Mouse (Mus musculus) heart, embryonic 16.5 days (tissue): ENCODE measurements around the gene Ddx50. TPM values are rescaled to one million over a fixed set of nuclear protein-coding genes. Genes with fewer than 3 reads are reported as not detected.
"Not testable (repeated sequence)": the region's sequence is repeated elsewhere in the genome, so short reads cannot be mapped to it uniquely, and the experiment has no call there.

Experiments used
- ATAC-seq: fragments of 200-750 bp; cut with Nextera tagmentation; replicated peaks from 2 replicates; pipeline ENCODE4 v1.8.0; 2017; ENCODE audit warnings: moderate number of reproducible peaks; ENCODE audit not compliant: insufficient read depth, low FRiP score; ENCODE audit errors: extremely low read depth
- H3K27ac ChIP-seq: fragments of 300-500 bp; sonication (generic); 2 replicates; pipeline ENCODE4 v1.5.1; 2014; ENCODE audit warnings: mild to moderate bottlenecking, low read length, control low read depth, moderate library complexity
- H3K27me3 ChIP-seq: fragments of 300-500 bp; sonication (generic); 2 replicates; pipeline ENCODE4 v1.6.1; 2014; ENCODE audit warnings: low read length, mixed read lengths; ENCODE audit not compliant: control insufficient read depth, insufficient read depth
- H3K36me3 ChIP-seq: fragments of 300-500 bp; sonication (generic); 2 replicates; pipeline ENCODE4 v1.6.1; 2014; ENCODE audit not compliant: control insufficient read depth, insufficient read depth
- H3K4me1 ChIP-seq: fragments of 300-500 bp; sonication (generic); 2 replicates; pipeline ENCODE4 v1.6.1; 2014; ENCODE audit warnings: low read length, mixed read lengths; ENCODE audit not compliant: control insufficient read depth, insufficient read depth
- H3K4me2 ChIP-seq: fragments of 300-500 bp; sonication (generic); 2 replicates; pipeline ENCODE4 v1.6.1; 2014; ENCODE audit warnings: low read depth, mild to moderate bottlenecking, control low read depth, low read length
- H3K4me3 ChIP-seq: fragments of 300-500 bp; sonication (generic); 2 replicates; pipeline ENCODE4 v1.5.1; 2014; ENCODE audit warnings: mild to moderate bottlenecking, control low read depth, low read length
- H3K9ac ChIP-seq: fragments of 300-500 bp; sonication (generic); 2 replicates; pipeline ENCODE4 v1.6.1; 2014; ENCODE audit warnings: low read length, control low read depth
- H3K9me3 ChIP-seq: fragments of 300-500 bp; sonication (generic); replicated peaks from 2 replicates; pipeline ENCODE4 v1.6.1; 2016; ENCODE audit warnings: low read length; ENCODE audit not compliant: control insufficient read depth
- WGBS: fragments of 180-500 bp; shearing (Covaris S2); extraction: QIAGEN DNeasy Blood & Tissue Kit; methylation state at CpG from one replicate; pipeline ENCODE4 v1.1.7; 2014; 5-methylcytosine and 5-hydroxymethylcytosine counted together
- polyA plus RNA-seq: library from polyadenylated mRNA; unstranded; fragments of >200 nt; fragmentation: Nextera tagmentation; extraction: Ambion mirVana; gene quantifications from 2 replicates; pipeline ENCODE4 v1.2.1, GENCODE M21; 2015

Ddx50 gene
- polyA plus RNA-seq, 1 experiment from 2014 or later = 99.9 TPM

DNA sequence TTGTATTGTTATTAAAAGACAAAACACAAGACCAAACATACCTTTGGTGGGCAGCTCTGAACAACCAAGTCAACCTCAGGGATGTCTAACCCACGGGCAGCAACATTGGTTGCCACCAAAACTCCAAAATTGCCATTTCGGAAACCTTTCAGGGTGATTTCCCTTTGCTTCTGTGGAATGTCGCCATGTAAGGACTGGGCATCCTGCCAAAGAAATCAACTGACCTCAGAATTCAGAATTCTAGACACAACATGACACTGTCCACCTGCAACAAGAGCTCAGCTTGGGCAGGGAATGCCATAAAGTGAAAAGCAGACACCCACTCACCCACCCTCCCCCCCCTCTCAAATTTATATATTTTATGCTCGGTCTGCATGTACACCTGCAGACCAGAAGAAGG, 62.4 kb downstream of the Ddx50 start:
- ATAC-seq = no peak
- H3K4me1 ChIP-seq = peaks cover 2% of the 10 kb centered on the region; the same call in 1 of the 2 replicates

DNA sequence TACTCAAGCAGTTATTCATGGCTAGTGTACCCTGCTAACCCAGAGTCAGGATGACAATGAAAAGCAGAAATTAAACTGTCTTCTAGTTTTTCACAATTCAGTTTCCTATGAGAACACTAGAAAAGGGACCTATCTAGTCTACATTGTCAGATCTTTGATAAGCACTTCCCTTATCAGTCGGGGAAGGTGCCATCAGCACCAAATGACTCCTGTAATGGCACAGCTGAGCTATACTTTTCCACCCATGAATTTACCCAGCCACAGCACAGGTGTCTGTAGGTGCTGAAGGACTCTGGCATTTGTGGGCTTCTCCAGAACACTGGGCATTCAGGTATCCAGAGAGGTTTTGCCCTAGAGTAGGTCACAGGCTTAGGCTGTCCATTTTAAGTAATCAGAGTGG, 67.8 kb downstream of the Ddx50 start:
- no peaks in the 10 kb centered on the region for H3K27me3 ChIP-seq
- no peak overlapping the region for H3K4me2 ChIP-seq
- H3K9ac ChIP-seq = no peak overlapping the region
- peaks cover 65% of the 10 kb centered on the region for H3K36me3 ChIP-seq
- no peak overlapping the region for H3K4me3 ChIP-seq
- ATAC-seq = no peak
- no peaks in the 10 kb centered on the region for H3K9me3 ChIP-seq
- no peak overlapping the region for H3K27ac ChIP-seq
- peaks cover 3% of the 10 kb centered on the region for H3K4me1 ChIP-seq
- WGBS = 79% methylated on average over 1 of the region's 1 CpGs

More for the DNA sequence above, 62.4 kb downstream of the Ddx50 start:
- H3K27ac ChIP-seq = no peak overlapping the region
- peaks cover 66% of the 10 kb centered on the region for H3K36me3 ChIP-seq
- no peak overlapping the region for H3K9ac ChIP-seq
- H3K4me2 ChIP-seq = no peak overlapping the region
- no peaks in the 10 kb centered on the region for H3K9me3 ChIP-seq
- no peak overlapping the region for H3K4me3 ChIP-seq
- WGBS = 62% methylated on average over 4 of the region's 4 CpGs
- no peaks in the 10 kb centered on the region for H3K27me3 ChIP-seq

- Histone ChIP-seq H3K4me2 (no peak overlapping the region), H3K27me3 (no peaks in the 10 kb centered on the region), H3K4me1 (peaks cover 3% of the 10 kb centered on the region), H3K36me3 (peaks cover 60% of the 10 kb centered on the region), H3K4me3 (no peak overlapping the region), H3K9ac (no peak overlapping the region), H3K9me3 (no peaks in the 10 kb centered on the region), H3K27ac (no peak overlapping the region)
- ATAC-seq = no peak
- 70% methylated on average over 7 of the region's 7 CpGs for WGBS
Measured at GRCm38 (mm10) chr10:62582701-62583100, 68.3 kb downstream of the Ddx50 start.

DNA sequence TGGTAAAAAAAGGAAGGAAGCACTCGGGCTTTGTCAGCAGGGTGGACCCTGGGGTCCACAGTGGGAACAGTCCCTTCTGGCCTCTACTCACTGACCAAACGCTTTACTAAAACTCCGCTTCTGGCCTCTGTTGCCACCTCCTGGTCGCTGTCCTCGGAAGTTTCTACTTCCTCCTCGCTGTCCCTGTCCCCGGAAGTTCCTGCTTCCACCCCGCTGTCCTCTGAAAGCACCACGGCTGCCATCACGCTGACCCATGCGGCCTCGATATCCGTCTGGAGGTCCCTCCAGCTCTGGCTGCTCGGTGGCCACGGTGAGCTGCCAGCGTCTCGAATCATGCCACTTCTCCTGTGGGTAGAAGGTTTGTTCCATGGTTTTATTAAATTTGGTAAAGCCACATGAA, 68.8 kb downstream of the Ddx50 start:
- 88% methylated on average over 17 of the region's 17 CpGs for WGBS
- Histone ChIP-seq H3K27me3 (no peaks in the 10 kb centered on the region), H3K36me3 (peaks cover 57% of the 10 kb centered on the region), H3K9me3 (no peaks in the 10 kb centered on the region), H3K4me1 (peaks cover 7% of the 10 kb centered on the region), H3K4me3 (no peak overlapping the region), H3K27ac (no peak overlapping the region), H3K9ac (no peak overlapping the region), H3K4me2 (no peak overlapping the region)
- ATAC-seq = no peak

DNA sequence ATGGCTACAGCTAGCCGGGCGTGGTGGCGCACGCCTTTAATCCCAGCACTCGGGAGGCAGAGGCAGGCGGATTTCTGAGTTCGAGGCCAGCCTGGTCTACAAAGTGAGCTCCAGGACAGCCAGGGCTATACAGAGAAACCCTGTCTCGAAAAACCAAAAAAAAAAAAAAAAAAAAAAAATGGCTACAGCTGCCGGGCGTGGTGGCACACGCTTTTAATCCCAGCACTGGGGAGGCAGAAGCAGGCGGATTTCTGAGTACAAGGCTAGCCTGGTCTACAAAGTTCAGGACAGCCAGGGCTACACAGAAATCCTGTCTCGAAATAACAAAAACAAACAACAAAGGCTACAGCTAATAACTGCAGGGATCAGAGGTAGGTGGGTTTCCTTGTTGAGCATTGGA, 71.9 kb downstream of the Ddx50 start:
- not testable (repeated sequence) for H3K27me3 ChIP-seq, H3K4me2 ChIP-seq, H3K9ac ChIP-seq, H3K9me3 ChIP-seq, ATAC-seq, H3K4me3 ChIP-seq, H3K27ac ChIP-seq
- Histone ChIP-seq H3K4me1 (peaks cover 15% of the 10 kb centered on the region), H3K36me3 (peaks cover 39% of the 10 kb centered on the region)
- WGBS = 90% methylated on average over 12 of the region's 13 CpGs

DNA sequence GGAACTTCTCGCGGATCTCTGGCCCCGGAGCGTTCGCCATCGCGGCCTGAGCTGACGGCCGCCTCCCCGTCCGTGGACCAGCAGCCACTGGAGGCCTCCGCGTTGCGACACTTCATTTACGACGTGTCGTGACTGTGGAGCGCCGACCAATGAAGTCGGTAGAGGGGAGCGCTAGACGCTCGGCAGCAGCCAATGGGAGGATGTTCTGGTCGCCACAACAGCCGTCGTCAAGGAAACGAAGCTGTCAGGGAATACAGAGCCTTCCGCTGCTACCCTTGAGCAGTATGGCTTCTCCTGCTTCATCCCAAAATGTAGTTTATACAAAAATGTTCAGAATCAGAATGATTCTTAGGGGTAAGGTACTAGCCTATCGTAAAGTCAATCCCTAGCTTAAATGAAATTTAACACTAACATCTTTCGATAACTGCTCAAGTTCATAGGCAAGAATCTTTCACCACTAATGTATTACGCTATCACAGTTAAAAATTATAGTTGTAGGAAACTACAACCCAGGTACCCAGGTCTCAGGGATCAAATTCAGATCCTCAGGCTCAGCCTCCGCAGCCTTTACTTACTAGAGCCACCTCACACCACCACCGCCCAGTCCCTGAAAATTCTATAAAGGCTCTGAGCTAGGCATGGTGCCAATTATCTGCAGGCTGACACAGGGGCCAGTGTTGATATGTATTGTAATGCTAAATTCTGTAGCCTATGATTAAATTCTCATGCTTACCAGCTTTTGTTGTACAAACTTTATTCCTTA, 72.5 kb downstream of the Ddx50 start, which contains the start of gene Kif1bp:
TSS of gene Kif1bp (minus strand) at position 120 of the 763 bp plus-strand sequence.
- H3K4me1 ChIP-seq = peaks cover 15% of the 10 kb centered on the region
- H3K9me3 ChIP-seq = no peaks in the 10 kb centered on the region
- peak; percentile 99 for ATAC-seq
- H3K4me3 ChIP-seq = peak within 1 kb of the TSS; percentile 83
- H3K9ac ChIP-seq = peak within 1 kb of the TSS; percentile 87
- H3K27me3 ChIP-seq = no peaks in the 10 kb centered on the region
- H3K4me2 ChIP-seq = peak within 1 kb of the TSS; percentile 71
- peaks cover 33% of the 10 kb centered on the region for H3K36me3 ChIP-seq
- WGBS = 5% methylated on average over 33 of the region's 33 CpGs
- peak within 1 kb of the TSS; percentile 72 for H3K27ac ChIP-seq

DNA sequence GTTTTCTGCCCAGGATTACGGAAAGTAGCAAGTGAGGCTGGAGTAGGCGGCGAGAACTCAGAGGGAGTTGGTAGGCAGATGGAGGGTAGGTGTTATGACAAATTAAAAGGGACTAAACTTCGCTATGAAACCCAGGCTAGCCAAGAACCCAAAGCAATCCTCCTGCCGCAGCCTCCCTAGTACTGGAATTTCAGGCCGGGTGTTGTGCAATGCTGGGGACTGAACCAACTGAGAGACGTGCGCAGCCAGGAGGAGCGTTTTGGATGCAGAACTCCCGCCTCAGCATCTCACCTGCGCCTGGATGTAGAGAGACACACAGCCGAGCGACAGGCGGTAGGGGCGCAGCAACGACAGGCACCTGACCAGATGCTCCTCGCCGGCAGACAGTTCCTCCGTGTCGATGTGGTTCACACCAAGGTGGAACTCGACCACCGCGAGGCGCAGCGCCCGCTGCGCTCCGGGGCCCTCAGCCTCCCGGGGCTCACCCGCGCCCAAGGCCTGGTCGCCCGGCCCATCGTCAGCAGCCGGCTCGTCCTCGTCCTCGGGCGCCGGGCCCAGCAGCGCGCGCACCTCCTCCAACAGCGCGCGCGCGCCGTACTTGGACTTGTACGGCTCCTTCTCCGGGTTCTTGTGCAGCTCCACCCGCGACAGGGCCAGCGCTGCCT, 73.2 kb downstream of the Ddx50 start:
- no peaks in the 10 kb centered on the region for H3K27me3 ChIP-seq
- peak; percentile 77 for ATAC-seq
- peak overlapping the region; percentile 87 for H3K9ac ChIP-seq
- WGBS = 2% methylated on average over 54 of the region's 54 CpGs
- peak overlapping the region; percentile 71 for H3K4me2 ChIP-seq
- H3K4me3 ChIP-seq = peak overlapping the region; percentile 83
- H3K36me3 ChIP-seq = peaks cover 30% of the 10 kb centered on the region
- no peaks in the 10 kb centered on the region for H3K9me3 ChIP-seq
- peaks cover 15% of the 10 kb centered on the region for H3K4me1 ChIP-seq
- H3K27ac ChIP-seq = peak overlapping the region; percentile 72

DNA sequence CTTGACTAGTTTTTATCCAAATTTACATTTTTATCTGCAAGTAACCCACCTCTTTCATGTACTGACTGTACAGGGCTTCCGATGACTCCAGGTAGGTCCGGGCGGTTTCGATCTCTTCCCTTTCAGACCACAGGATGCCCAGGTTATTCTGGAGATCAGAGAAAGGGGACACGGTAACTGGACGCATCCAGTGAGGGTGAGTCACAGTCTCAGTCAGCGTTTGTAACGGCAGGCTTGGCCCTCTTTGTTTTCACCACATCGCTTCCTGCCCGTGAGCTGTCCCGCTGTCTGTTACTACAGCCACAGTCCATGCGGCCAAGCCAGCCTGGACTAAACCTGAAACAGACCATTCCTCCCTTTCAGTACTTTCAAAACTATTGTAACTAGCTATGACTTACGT, 76.0 kb downstream of the Ddx50 start:
- no peak overlapping the region for H3K4me2 ChIP-seq
- H3K9ac ChIP-seq = no peak overlapping the region
- no peak overlapping the region for H3K4me3 ChIP-seq
- no peaks in the 10 kb centered on the region for H3K27me3 ChIP-seq
- H3K27ac ChIP-seq = no peak overlapping the region
- peaks cover 15% of the 10 kb centered on the region for H3K4me1 ChIP-seq
- H3K36me3 ChIP-seq = peaks cover 16% of the 10 kb centered on the region
- H3K9me3 ChIP-seq = no peaks in the 10 kb centered on the region
- WGBS = 86% methylated on average over 13 of the region's 13 CpGs
- no peak for ATAC-seq
